Mouse (Mus musculus) left cerebral cortex, postnatal 25 days (tissue): ENCODE data around the gene Bglap. TPM values are rescaled to one million over a fixed set of nuclear protein-coding genes. Genes with fewer than 3 reads are reported as not detected.

ENCODE experiments used
- DNase-seq, 2 experiments: peaks; one replicate each; pipeline ENCODE4 v3.0.0; 2022; ENCODE audit warnings: low spot score in 2 of 2, mixed read lengths in 1 of 2
- intact Hi-C: fragments of 180-260 bp; cut with DNase I; formaldehyde crosslinking; loops from one replicate; pipeline ENCODE4 v1.15.1; 2025
- total RNA-seq, 2 experiments: library from RNA; stranded (reverse); gene quantifications; 2 replicates each; pipeline ENCODE4 v1.2.3; 2021

Bglap gene
- total RNA-seq, 2 experiments from 2014 or later = 0.96 to 4.2 TPM

GRCm38 (mm10) chr3:88359989-88360388 lies 24.3 kb downstream of the Bglap start:
- intact Hi-C loops = no loop called here
- no peak for DNase-seq

- intact Hi-C loops = no loop called here
- DNase-seq = no peak
Observed at GRCm38 (mm10) chr3:88359584-88359983, 24.7 kb downstream of the Bglap start.

DNA sequence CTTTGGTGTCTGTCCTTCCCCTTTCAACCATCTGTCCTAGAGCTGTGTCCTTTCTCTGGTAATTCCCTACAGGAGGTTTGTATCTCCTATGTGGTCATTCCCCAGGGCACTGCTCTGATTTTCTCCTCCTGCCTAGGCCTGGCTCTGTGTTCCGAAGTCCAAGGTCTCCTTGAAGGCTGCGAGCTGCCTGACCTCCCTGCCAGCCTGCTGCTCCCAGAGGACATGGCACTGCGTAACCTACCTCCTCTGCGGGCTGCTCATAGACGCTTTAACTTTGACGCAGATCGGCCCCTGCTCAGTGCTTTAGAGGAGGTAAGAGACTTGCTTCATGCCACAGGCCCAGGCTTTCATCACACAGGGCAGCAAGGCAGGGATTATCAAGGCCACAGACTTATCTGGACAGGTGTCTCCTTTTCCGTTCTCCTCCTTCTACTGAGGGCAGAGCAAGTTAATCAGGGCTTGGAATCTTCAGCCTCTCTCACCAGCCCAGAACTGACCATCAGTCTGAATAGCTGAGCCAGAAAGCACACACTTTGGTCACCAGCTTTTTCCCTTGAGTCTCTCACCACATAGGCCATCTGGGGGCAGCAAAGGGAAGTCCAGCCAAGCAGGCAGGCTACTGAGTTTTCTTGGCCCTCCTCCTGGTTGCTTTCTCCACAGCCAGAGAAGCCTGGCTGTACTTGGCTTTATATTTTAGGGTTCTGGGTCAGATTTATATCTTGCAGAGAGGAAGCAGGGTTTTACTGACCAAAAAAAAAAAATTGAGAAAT lies 29.7 kb downstream of the Bglap start:
- DNase-seq = peak in 1 of 2 experiments; percentile 33
- intact Hi-C loops = no loop called here

DNA sequence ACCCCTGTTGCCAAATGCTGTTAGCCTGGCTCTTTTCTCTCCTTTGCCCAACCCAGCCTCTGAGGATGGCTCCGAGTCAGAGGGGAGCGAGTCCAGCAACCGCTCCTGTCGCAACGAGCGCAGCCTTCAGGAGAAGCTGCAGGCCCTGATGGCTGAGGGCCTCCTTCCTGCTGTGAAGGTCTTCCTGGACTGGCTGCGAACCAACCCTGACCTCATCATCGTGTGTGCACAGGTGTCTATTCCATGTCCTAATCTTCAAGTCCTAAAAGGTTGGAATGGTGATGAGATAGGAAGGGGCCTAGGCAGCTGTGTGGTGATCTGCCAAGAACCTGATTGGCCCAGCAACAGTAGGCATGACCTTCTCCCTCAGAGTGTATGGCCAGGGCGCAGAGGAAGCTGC lies 31.4 kb downstream of the Bglap start:
- no peak for DNase-seq
- intact Hi-C loops = no loop called here

DNA sequence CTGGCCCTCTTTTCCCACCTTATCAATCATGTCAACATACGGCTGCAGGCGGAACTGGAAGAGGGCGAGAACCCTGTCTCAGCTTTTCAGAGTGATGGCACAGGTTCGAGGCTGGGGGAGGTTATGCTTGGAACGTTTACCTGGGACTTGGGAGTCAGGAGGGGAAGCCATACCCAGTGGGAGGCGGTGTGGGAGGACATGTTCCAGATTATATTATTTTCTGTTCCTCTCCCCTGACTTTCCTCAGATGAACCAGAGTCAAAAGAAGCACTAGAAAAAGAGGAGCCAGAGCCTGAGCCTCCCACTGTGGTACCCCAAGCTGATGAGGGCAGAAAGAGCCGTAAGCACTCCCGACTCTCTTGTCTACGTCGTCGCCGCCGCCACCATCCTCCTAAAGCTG lies 33.5 kb downstream of the Bglap start:
- no peak for DNase-seq

GRCm38 (mm10) chr3:88339006-88339405 lies 45.3 kb downstream of the Bglap start:
- intact Hi-C loops = no loop called here

More for the DNA sequence above, 33.5 kb downstream of the Bglap start:
- intact Hi-C loops = no loop called here

DNA sequence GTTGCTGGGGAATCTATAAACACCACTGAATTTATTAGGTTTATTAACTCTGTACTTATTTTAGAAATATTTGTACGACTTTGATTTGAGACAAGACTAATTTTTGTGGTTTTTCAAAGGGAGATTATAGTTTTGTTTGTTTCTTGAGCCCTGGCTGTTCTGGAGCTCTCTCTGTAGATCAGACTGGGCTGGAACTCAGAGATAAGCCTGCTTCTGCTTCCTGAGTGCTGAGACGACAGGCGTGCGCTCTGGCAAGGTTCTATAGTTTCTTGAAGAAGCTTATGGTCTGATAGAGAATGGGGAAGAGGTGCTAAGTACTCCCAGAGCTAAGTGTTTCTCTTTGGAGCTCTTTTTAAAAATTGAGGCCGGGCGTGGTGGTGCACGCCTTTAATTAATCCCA lies 45.9 kb downstream of the Bglap start:
- DNase-seq = no peak
- intact Hi-C loops = no loop called here

More at GRCm38 (mm10) chr3:88339006-88339405, 45.3 kb downstream of the Bglap start:
- no peak for DNase-seq

GRCm38 (mm10) chr3:88337367-88338020 lies 46.8 kb downstream of the Bglap start:
- intact Hi-C loops = no loop called here
- DNase-seq = peak; percentile 40 to 70

GRCm38 (mm10) chr3:88336058-88337013 lies 47.9 kb downstream of the Bglap start, which contains the start of the genes Tmem79 and Smg5:
Tmem79 (minus strand) TSS chr3:88336148.
Smg5 (plus strand) TSS chr3:88336260.
- DNase-seq = peak; percentile 97
- intact Hi-C loops = loop anchor here (1.0 kb wide), 1 partner anchor 40 kb away; the partner anchor contains the start of gene Tsacc

GRCm38 (mm10) chr3:88335436-88336053 lies 48.7 kb downstream of the Bglap start:
- intact Hi-C loops = loop anchor here (1.0 kb wide), 1 partner anchor 39 kb away; the partner anchor contains the start of gene Tsacc
- DNase-seq = peak in 1 of 2 experiments; percentile 14

GRCm38 (mm10) chr3:88334902-88335435 lies 49.3 kb downstream of the Bglap start:
- DNase-seq = no peak
- intact Hi-C loops = no loop called here

- no peak for DNase-seq
- intact Hi-C loops = no loop called here
Observed at GRCm38 (mm10) chr3:88334029-88334658, 50.1 kb downstream of the Bglap start.

Other genes with a start within 250 kb of the Bglap start
- 100 to 1,000 TPM; 211 to 225 TPM for gene Mef2d, start 242.1 kb downstream of the Bglap start, total RNA-seq
- gene Rhbg, start 129.8 kb downstream of the Bglap start, total RNA-seq = not detected
- under 1 TPM; 0.37 to 0.41 TPM for gene Gm38392, start 97.3 kb downstream of the Bglap start, total RNA-seq
- 1 to 10 TPM; 3.5 to 3.7 TPM for gene Tsacc, start 87.5 kb downstream of the Bglap start, total RNA-seq
- gene Cct3, start 87.3 kb downstream of the Bglap start, total RNA-seq = 100 to 1,000 TPM; 179 to 187 TPM
- 10 to 100 TPM; 91.0 to 91.4 TPM for gene Glmp, start 59.4 kb downstream of the Bglap start, total RNA-seq
- gene Tmem79, start 48.3 kb downstream of the Bglap start, total RNA-seq = 1 to 10 TPM; 1.2 to 2.6 TPM
- gene Smg5, start 48.2 kb downstream of the Bglap start, total RNA-seq = 10 to 100 TPM; 68.4 to 77.9 TPM
- 1 to 10 TPM; 4.9 to 5.2 TPM for gene Paqr6, start 19.9 kb downstream of the Bglap start, total RNA-seq
- 1 to 10 TPM; 1.0 to 1.1 TPM for gene Bglap3, start 11.7 kb downstream of the Bglap start, total RNA-seq
- not detected for gene Bglap2, start 5.8 kb downstream of the Bglap start, total RNA-seq
- 1 to 10 TPM; 5.1 to 6.2 TPM for gene Pmf1, start 25.9 kb upstream of the Bglap start, total RNA-seq
- gene Slc25a44, start 40.7 kb upstream of the Bglap start, total RNA-seq = 10 to 100 TPM; 77.4 to 79.3 TPM
- gene Sema4a, start 76.7 kb upstream of the Bglap start, total RNA-seq = 10 to 100 TPM; 49.2 to 57.9 TPM
- 10 to 100 TPM; 42.1 to 48.7 TPM for gene Lmna, start 125.5 kb upstream of the Bglap start, total RNA-seq
- 1 to 10 TPM; 2.8 to 3.0 TPM for gene Mex3a, start 147.9 kb upstream of the Bglap start, total RNA-seq
- gene Rab25, start 163.8 kb upstream of the Bglap start, total RNA-seq = not detected
- 10 to 100 TPM; 96.9 to 99.5 TPM for gene Lamtor2, start 168.6 kb upstream of the Bglap start, total RNA-seq
- 100 to 1,000 TPM; 128 to 129 TPM for gene Ubqln4, start 169.3 kb upstream of the Bglap start, total RNA-seq
- 100 to 1,000 TPM in 1 of 2 experiments, 10 to 100 TPM in 1; 97.7 to 106 TPM for gene Ssr2, start 191.4 kb upstream of the Bglap start, total RNA-seq
- gene Arhgef2, start 221.5 kb upstream of the Bglap start, total RNA-seq = 100 to 1,000 TPM; 245 to 246 TPM